Mouse (Mus musculus) kidney, adult 18-20 months (tissue): ENCODE measurements around the gene Krtdap.
"Not testable (repeated sequence)": the region's sequence is repeated elsewhere in the genome, so short reads cannot be mapped to it uniquely, and the experiment has no call there.

Source experiments
- DNase-seq: peaks from one replicate; pipeline ENCODE4 v3.0.0; 2021

The Krtdap gene

DNA sequence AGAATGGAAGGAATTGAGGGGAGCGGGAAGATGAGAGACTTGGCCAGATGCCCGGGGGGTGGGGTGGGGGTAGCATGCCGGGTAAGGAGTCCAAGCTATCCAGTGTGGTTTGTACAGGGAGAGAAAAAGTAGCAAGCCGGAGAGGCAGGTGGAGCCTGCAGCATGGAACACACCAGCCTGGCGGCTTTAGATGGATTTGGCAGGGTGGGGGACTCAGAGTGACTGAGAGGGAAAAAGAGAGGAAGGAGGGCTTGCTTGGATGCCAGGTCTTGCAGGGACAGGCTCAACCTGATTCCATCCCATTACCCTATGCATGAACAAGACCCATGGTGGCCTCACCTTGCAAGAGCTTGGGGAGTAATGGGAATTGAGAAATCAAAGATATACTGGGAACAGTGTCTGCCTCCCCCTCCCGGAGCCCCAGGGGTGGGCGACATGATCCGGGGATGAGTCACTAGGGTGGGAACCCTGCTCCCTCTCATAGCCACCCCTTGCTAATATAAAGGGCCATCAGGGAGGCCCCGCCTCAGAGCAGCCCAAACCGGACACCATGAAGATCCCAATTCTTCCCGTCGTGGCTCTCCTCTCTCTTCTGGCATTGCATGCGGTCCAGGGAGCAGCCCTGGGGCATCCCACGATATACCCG is at the start of gene Krtdap:
Gene Krtdap, plus strand, starts transcription at position 520 of the 646 bp plus-strand sequence.
- no peak for DNase-seq

DNA sequence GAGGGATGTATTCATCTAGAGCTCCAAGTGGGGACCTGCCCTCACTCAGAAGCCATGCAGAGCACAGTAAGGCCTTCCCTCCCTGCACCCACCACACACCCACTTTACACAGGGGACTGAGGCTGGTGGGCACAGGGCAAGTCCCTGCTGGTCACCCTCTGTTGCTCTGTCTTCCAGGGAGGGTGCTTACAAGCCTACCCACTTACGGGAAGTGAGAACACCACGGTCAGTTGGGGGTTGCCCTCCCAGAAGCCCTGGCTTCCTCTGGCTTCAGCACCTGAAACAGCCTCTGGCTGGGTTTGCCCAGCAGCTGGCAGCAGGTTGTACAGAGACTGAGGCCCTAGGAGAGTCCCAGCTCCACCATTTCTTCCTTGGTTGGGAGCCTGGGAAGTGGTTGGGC is 45.1 kb upstream of the Krtdap start:
- DNase-seq = not testable (repeated sequence)

DNA sequence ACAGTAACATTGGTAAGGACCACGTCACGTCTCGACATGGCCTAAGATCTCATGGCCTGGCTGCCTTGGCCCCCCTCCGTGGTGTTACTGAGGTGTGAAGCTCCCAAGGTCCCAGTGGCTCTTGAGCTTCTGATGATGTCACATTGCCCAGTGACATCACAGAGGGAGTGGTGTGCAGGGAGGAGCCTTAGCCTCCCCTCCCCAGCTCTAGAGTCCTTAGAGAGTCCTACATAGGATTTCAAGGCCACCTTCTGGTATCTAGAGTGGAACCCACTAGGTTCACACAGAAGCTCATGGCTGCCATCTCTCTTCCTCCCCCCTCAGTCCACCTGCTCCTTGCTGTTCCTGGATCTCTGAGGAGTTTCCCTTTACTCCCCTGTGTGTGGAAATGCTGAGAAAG is 44.1 kb upstream of the Krtdap start, which contains the start of gene Gapdhs:
Gene Gapdhs, minus strand, starts transcription at position 65 of the 400 bp plus-strand sequence.
- not testable (repeated sequence) for DNase-seq

DNA sequence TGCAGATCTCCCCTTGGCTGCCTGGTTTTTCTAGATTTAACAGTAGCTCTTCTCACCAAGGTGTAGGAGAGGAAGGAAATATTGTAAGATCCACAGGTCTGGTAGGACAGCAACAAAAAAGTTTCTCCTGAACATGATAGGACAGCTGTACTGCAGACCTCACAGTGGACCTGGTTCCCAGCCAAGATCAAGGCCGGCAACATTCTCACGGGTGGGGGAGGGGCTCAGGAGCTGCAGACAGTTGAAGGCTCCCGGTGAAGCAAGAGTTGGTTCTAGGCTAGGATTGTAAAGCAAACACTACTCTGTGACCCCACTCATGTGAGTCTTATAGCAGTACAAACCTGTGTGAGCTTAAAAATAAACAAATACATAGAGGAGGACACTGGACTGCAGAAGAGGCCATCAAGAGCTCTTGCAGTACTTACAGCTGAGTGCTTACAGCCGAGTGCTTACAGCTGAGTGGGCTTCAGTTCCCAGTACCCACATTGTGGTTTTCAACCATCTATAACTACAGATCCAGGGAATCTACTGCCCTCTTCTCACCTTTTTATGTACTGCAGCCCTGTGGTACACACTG is 43.6 kb upstream of the Krtdap start:
- peak; percentile 25 for DNase-seq

- no peak for DNase-seq
These were observed 40.0 kb upstream of the Krtdap start for GRCm38 (mm10) chr7:30747525-30748204.

DNA sequence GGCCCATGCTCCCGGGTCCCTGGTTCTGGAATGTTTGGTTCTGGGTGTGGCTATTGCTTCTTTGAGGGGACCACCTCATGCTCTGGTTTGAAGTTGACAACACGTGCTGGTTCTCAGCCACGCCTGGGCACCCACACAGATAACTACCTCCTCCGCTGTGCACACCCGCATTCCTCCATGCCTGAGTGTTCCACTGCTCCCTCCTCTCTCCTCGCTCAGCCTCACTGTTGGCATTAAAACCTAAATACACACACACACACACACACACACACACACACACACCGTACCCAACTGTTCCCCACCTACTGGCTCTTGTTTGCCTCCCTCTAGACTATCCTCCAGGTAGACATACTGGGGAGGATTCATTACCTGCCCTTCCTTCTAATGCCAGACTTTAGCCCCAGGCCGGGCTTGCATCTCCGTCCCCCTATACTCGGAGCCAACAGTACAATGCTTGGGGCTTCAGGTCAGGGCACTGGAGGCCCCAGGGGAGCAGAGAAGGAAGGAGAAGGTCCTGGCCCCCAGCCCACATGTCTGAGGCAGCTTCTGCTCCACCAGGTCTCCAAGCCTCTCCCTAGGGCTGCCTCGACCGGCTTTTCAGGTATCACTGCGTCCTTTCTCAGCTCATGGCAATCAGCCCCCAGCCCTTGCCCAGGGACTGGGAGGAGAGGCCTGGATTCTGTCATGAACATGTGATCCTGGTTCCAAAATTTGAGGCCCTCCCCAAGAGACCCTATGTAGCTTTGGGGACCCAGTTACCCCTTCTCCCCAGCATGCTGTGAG is 37.7 kb upstream of the Krtdap start:
- no peak for DNase-seq

DNA sequence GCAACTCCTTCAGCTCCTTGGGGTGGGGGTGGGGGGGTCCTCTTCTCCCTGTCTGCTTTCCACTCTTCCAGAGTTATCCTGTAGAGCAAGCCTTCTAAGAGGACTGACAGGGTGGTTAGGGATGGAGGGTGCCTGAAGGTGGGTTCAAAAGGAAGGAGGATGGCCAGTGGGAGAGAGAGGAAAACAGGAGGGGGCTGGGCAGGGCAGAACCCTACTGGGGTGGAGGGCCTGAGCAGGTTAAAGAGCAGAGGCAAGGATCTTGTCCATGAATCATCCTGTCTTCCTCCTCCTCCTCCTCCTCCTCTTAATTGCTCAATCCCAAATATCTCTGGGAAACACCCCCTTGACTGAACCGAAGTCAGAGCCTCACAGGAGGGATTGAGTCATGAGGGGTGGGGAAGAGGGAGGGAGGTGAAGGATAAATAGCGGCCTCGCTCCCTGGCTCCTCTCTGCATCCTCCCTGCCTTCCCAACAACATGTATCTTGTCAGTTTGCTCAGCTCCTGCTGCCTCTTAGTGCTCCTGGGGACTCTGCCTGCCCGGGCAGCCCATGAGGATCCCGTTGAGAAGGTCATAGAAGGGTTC is 36.5 kb upstream of the Krtdap start, which contains the start of gene Sbsn:
Gene Sbsn, plus strand, starts transcription at position 386 of the 584 bp plus-strand sequence.
- DNase-seq = no peak

GRCm38 (mm10) chr7:30757001-30757400 is 30.7 kb upstream of the Krtdap start:
- DNase-seq = no peak

- peak; percentile 28 for DNase-seq
These were observed 28.8 kb upstream of the Krtdap start for GRCm38 (mm10) chr7:30758853-30759252.

DNA sequence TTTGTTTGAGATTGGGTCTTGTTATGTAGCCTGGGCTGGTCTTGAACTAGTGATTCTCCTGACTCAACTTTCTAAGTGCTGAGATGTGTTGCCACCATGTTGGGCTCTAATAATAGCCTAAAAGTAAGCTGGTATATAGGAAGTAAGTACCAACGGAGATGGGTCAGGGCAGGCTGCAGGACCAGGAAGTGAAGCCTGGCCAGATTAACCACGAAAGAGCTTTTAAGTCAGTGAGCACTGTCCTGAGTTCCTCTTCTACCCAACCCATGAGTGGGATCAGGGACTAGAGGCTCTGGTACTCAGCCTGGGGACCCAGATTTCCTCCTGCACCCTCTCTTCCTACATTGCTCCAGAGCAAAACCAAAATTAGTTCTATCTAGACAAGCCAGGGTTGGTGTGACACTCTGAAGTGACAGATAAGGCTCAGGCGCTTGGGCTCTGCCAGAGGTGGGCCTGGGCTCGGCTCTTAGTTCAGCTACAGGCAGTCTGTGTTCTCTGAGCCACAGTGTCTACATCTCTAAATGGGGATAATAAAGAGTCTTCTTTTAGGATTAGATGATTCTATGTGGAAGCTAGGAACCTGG is 25.8 kb upstream of the Krtdap start:
- no peak for DNase-seq

- no peak for DNase-seq
These were observed 24.2 kb upstream of the Krtdap start, which contains the start of gene Dmkn for GRCm38 (mm10) chr7:30763456-30763855. Gene Dmkn (plus strand): TSS chr7:30763756.

GRCm38 (mm10) chr7:30765173-30765572 is 22.5 kb upstream of the Krtdap start:
- no peak for DNase-seq

GRCm38 (mm10) chr7:30766408-30766807 is 21.3 kb upstream of the Krtdap start:
- no peak for DNase-seq

DNA sequence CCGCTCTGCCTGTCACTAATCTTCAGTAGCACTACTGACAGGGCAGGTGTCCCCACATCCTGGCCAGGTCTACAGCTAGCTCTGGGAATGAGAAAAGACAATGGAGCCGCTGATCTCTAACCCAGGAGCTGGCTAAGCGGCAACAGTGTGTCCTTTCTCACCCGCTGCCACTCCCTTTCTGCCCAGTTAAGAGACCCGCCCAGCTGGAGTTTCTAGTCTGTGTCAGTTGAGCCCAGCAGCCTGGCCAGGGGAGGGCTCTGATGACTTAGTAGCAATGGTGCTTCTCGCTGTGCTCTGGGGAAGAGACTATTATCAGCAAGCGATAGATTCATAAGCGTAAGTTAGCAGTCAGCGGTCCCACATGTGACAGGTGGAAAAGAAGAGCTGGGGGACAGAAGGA is 18.5 kb upstream of the Krtdap start:
- no peak for DNase-seq

- no peak for DNase-seq
These were observed 11.6 kb upstream of the Krtdap start for GRCm38 (mm10) chr7:30776104-30776503.

GRCm38 (mm10) chr7:30777081-30777579 is 10.6 kb upstream of the Krtdap start:
- DNase-seq = no peak

- no peak for DNase-seq
These were observed 9.8 kb upstream of the Krtdap start for GRCm38 (mm10) chr7:30777911-30778310.

GRCm38 (mm10) chr7:30781792-30782191 is 5.9 kb upstream of the Krtdap start:
- DNase-seq = no peak

GRCm38 (mm10) chr7:30782658-30783057 is 5.0 kb upstream of the Krtdap start:
- DNase-seq = no peak

DNA sequence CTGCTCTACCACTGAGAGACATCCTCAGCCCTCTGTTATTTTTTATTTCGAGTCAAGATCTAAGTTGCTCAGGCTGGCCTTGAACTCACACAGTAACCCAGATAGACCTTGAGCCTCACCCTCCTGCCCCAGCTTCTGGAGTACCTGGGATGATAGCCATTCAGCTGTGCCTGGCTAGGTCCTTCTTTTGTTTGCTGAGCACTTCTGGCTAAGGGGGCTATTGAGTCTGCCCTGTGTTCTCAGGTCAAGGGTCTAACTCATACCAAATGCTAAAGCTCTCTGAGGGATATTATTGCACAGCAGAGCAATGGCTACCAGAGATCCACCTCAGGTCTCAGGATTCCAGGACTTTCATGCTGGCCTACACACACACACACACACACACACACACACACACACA is 2.5 kb upstream of the Krtdap start:
- no peak for DNase-seq

GRCm38 (mm10) chr7:30785721-30786546 is 1.8 kb upstream of the Krtdap start:
- no peak for DNase-seq
